Mouse (Mus musculus) midbrain, postnatal 0 days (tissue): ENCODE results near the gene C1ql1. TPM values are rescaled to one million over a fixed set of nuclear protein-coding genes. Genes with fewer than 3 reads are reported as not detected.
A peak's percentile ranks its signal among the peaks of the same experiment; 100 is the strongest.

ENCODE experiments used
- ATAC-seq: fragments of 200-750 bp; cut with Nextera tagmentation; 2 replicates; pipeline ENCODE4 v1.8.0; 2017; ENCODE audit warnings: moderate number of reproducible peaks, mild to moderate bottlenecking, moderate TSS enrichment, moderate library complexity; ENCODE audit not compliant: low FRiP score
- DNase-seq: peaks from one replicate; pipeline ENCODE4 v3.0.0-alpha.2; 2015; ENCODE audit warnings: low spot score
- H3K27ac ChIP-seq: fragments of 300-500 bp; sonication (generic); 2 replicates; pipeline ENCODE4 v1.5.1; 2014; ENCODE audit warnings: low read depth, mild to moderate bottlenecking, low read length, mixed read lengths
- H3K27me3 ChIP-seq: fragments of 300-500 bp; sonication (generic); 2 replicates; pipeline ENCODE4 v1.6.1; 2014; ENCODE audit warnings: low read length, control low read depth, mixed read lengths; ENCODE audit not compliant: insufficient read depth
- H3K36me3 ChIP-seq: fragments of 300-500 bp; sonication (generic); 2 replicates; pipeline ENCODE4 v1.6.1; 2014; ENCODE audit warnings: low read length, control low read depth, mixed read lengths; ENCODE audit not compliant: insufficient read depth
- H3K4me1 ChIP-seq: fragments of 300-500 bp; sonication (generic); 2 replicates; pipeline ENCODE4 v1.6.1; 2014; ENCODE audit warnings: mild to moderate bottlenecking, control low read depth, antibody characterized with exemption, low read length, mixed read lengths; ENCODE audit not compliant: insufficient read depth
- H3K4me2 ChIP-seq: fragments of 300-500 bp; sonication (generic); 2 replicates; pipeline ENCODE4 v1.6.1; 2014; ENCODE audit warnings: low read depth, mild to moderate bottlenecking, low read length, mixed read lengths; ENCODE audit not compliant: poor library complexity, severe bottlenecking
- H3K4me3 ChIP-seq: fragments of 300-500 bp; sonication (generic); 2 replicates; pipeline ENCODE4 v1.5.1; 2014; ENCODE audit warnings: low read depth, mild to moderate bottlenecking, low read length, moderate library complexity
- H3K9ac ChIP-seq: fragments of 300-500 bp; sonication (generic); replicated peaks from 2 replicates; pipeline ENCODE4 v1.6.1; 2014; ENCODE audit warnings: mild to moderate bottlenecking, low read length, moderate library complexity, mixed read lengths; ENCODE audit not compliant: poor library complexity, severe bottlenecking
- H3K9me3 ChIP-seq: fragments of 300-500 bp; sonication (generic); 2 replicates; pipeline ENCODE4 v1.6.1; 2016; ENCODE audit warnings: low read length, control low read depth
- CTCF ChIP-seq: IDR thresholded peaks from 2 replicates; pipeline ENCODE4 v1.5.1; 2016; ENCODE audit warnings: antibody characterized with exemption, mild to moderate bottlenecking
- WGBS: fragments of 180-500 bp; shearing (Covaris S2); extraction: QIAGEN DNeasy Blood & Tissue Kit; methylation state at CpG from one replicate; pipeline ENCODE4 v1.1.7; 2014; 5-methylcytosine and 5-hydroxymethylcytosine counted together
- polyA plus RNA-seq: library from polyadenylated mRNA; unstranded; fragments of >200 nt; fragmentation: Nextera tagmentation; extraction: Ambion mirVana; gene quantifications from 2 replicates; pipeline ENCODE4 v1.2.1, GENCODE M21; 2015
- total RNA-seq: library from RNA; depleted of rRNA; stranded (reverse); fragments of >200 nt; gene quantifications from 2 replicates; pipeline ENCODE4 v1.2.3, GENCODE M21; 2014

The C1ql1 gene
- total and polyA plus RNA-seq, 2 experiments from 2014 or later = 15.8 to 45.6 TPM

DNA sequence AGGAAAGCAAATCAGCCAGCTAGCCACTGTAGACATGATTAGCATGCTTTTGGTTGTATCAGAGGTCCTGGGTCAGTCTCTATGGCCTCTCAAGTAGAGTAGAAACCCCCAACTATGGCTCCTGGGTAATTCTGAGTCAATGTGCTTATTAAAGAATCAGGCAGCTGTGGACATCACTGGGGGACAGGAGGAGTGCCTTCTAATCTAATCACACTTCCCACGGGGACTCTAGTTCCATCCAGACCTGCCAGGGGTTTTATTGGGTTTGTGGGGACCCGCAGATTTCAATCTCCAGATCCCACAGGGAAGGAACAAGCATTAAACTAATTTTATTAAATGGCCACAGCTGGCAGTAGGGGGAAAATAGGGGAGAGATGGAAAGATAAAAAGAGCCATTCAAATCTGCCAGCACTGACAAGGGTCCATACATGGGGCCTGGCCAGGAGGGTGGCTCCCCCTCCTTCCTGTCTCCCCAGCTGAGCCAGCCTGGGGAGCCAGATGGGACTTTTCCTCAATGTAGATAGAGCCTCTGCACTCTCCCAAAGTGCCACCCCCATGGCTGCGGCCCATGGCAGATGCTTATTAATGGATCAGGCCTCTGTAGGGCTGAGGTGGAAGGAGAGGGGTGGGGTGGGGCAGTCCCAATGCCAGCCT lies 8.8 kb downstream of the C1ql1 start:
- Histone ChIP-seq H3K36me3 (no peaks in the 10 kb centered on the region), H3K27ac (no peak overlapping the region), H3K4me3 (no peak overlapping the region), H3K9ac (no peak overlapping the region), H3K9me3 (no peaks in the 10 kb centered on the region), H3K4me2 (no peak overlapping the region), H3K4me1 (no peaks in the 10 kb centered on the region), H3K27me3 (0 out of 2 replicates have a peak, but pooled peaks cover 8% of the 10 kb centered on the region)
- ATAC-seq (no peak), DNase-seq (peak; percentile 47)
- TF ChIP-seq CTCF = no peak
- WGBS = 63% methylated on average over 3 of the region's 3 CpGs

DNA sequence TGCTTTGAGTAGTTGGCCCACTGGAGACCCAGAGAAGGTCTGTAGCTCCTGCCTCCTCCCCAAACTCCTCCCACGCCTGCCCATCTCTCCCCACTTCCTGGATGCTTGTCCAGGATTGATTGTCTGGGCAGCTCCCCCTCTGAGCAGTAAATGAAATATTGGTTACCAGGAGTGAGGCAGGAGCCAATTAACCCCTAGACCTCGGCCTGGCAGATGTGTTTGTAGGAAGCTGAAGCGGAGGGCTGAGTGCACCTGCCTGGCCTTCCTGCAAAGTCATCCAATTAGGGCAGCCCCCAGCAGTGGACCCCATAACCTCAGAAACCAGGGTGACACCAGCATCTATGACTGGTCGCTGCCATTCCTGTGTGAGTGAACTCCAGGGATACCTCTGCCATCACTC lies 10.2 kb downstream of the C1ql1 start:
- Histone ChIP-seq H3K4me2 (no peak overlapping the region), H3K4me3 (no peak overlapping the region), H3K27me3 (0 out of 2 replicates have a peak, but pooled peaks cover 5% of the 10 kb centered on the region), H3K9me3 (no peaks in the 10 kb centered on the region), H3K36me3 (no peaks in the 10 kb centered on the region), H3K27ac (no peak overlapping the region), H3K4me1 (no peaks in the 10 kb centered on the region), H3K9ac (no peak overlapping the region)
- 59% methylated on average over 4 of the region's 4 CpGs for WGBS
- no peak for TF ChIP-seq CTCF
- DNase-seq (no peak), ATAC-seq (no peak)

DNA sequence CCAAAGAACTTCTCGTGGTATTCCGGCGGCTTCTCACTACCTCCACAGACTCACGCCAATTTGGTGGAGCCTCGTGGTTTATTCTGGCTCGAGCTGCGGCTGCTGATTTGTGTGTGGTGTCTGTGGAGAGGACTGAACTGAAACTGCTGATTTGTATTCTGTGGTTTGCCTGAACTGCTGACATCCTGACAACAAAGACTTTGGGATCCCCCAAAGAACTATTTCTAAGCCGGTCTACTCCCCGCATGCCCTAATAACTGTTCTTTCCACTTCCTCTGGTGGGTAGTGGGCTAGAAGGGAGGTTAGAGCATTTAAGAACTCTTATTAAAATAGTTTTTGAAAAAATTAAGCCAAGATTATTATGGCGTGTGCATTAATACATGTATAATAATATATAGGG lies 15.8 kb downstream of the C1ql1 start:
- 84% methylated on average over 10 of the region's 10 CpGs for WGBS
- no peaks in the 10 kb centered on the region for H3K36me3 ChIP-seq
- H3K9me3 ChIP-seq = no peaks in the 10 kb centered on the region
- H3K4me2 ChIP-seq = no peak overlapping the region
- H3K27me3 ChIP-seq = no peaks in the 10 kb centered on the region
- TF ChIP-seq CTCF = no peak
- DNase-seq = no peak
- H3K4me3 ChIP-seq = no peak overlapping the region
- ATAC-seq = no peak
- H3K27ac ChIP-seq = no peak overlapping the region
- no peak overlapping the region for H3K9ac ChIP-seq
- no peaks in the 10 kb centered on the region for H3K4me1 ChIP-seq

GRCm38 (mm10) chr11:102925351-102925717 lies 21.2 kb downstream of the C1ql1 start:
- WGBS = under 1% methylated on average over 10 of the region's 10 CpGs
- ATAC-seq (0 out of 2 replicates have a peak, but pooled peaks have one; percentile 23), DNase-seq (no peak)

GRCm38 (mm10) chr11:102924557-102925350 lies 21.7 kb downstream of the C1ql1 start, which contains the start of gene Kif18b:
TSS of gene Kif18b (minus strand) at chr11:102925124.
- Histone ChIP-seq H3K4me3 (peak within 1 kb of the TSS; percentile 53), H3K9ac (peak within 1 kb of the TSS; percentile 29; the same call in 1 of the 2 replicates), H3K4me2 (peak within 1 kb of the TSS; percentile 92)

More at GRCm38 (mm10) chr11:102925351-102925717, 21.2 kb downstream of the C1ql1 start:
- Histone ChIP-seq H3K27ac (peak overlapping the region; percentile 55), H3K9me3 (no peaks in the 10 kb centered on the region), H3K36me3 (no peaks in the 10 kb centered on the region), H3K9ac (no peak overlapping the region; the same call in 1 of the 2 replicates), H3K27me3 (no peaks in the 10 kb centered on the region), H3K4me1 (peaks cover 3% of the 10 kb centered on the region; the same call in 1 of the 2 replicates), H3K4me2 (peak overlapping the region; percentile 92), H3K4me3 (peak overlapping the region; percentile 53)
- TF ChIP-seq CTCF = peak; percentile 55

DNA sequence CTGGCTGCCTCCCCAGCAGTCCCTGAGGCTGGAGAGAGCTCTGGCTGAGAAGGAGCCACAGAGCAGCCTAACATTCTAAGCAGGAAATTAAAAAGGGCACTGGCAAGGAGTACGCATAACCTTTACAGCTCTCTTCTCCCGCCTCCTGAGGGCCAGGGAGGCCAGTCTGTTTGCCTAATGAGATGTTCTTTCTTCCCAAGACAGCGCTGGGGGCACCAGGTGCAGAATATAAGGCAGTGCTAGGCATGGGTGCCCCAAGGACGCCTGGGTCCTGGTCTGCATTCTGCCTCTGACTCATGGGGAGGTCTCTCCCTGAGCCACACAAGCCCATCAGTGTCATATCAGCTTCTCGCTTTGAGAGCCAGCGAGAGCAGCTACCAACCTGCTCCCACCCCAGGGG lies 25.0 kb downstream of the C1ql1 start:
- ATAC-seq (no peak), DNase-seq (no peak)
- Histone ChIP-seq H3K9me3 (no peaks in the 10 kb centered on the region), H3K4me1 (peaks cover 3% of the 10 kb centered on the region; the same call in 1 of the 2 replicates), H3K27me3 (no peaks in the 10 kb centered on the region), H3K4me2 (no peak overlapping the region), H3K36me3 (no peaks in the 10 kb centered on the region), H3K4me3 (no peak overlapping the region), H3K9ac (no peak overlapping the region), H3K27ac (no peak overlapping the region)
- 56% methylated on average over 6 of the region's 6 CpGs for WGBS
- no peak for TF ChIP-seq CTCF

More at GRCm38 (mm10) chr11:102924557-102925350, 21.7 kb downstream of the C1ql1 start, which contains the start of gene Kif18b:
- peaks cover 3% of the 10 kb centered on the region; the same call in 1 of the 2 replicates for H3K4me1 ChIP-seq
- no peaks in the 10 kb centered on the region for H3K27me3 ChIP-seq
- H3K27ac ChIP-seq = peak within 1 kb of the TSS; percentile 55
- under 1% methylated on average over 62 of the region's 62 CpGs for WGBS
- ATAC-seq = peak; percentile 80
- no peaks in the 10 kb centered on the region for H3K36me3 ChIP-seq
- peak; percentile 99 for DNase-seq
- no peaks in the 10 kb centered on the region for H3K9me3 ChIP-seq
- no peak for TF ChIP-seq CTCF
